Mouse (Mus musculus): ENCODE measurements around the gene Susd1. TPM values are rescaled to one million over a fixed set of nuclear protein-coding genes. Genes with fewer than 3 reads are reported as not detected.
A peak's percentile ranks its signal among the peaks of the same experiment; 100 is the strongest.

Susd1 gene
- polyA plus RNA-seq, 1 experiment from 2014 or later = 0.84 TPM

GRCm38 (mm10) chr4:59457091-59457490 lies 18.7 kb upstream of the Susd1 start:
- H3K9ac ChIP-seq (replicated peaks; ENCODE audit: low read length) = no peak overlapping the region
- no peaks in the 10 kb centered on the region for H3K27me3 ChIP-seq (ENCODE audit: control insufficient read depth, insufficient read depth, low read length)
- no peak overlapping the region for H3K27ac ChIP-seq (replicated peaks; ENCODE audit: low read depth, low read length)
- ATAC-seq (replicated peaks; ENCODE audit: insufficient number of reproducible peaks, low FRiP score, low TSS enrichment, low read depth) = no peak
- WGBS = 88% methylated on average over 5 of the region's 5 CpGs
- DNase-seq (ENCODE audit: low spot score) = no peak
- H3K4me1 ChIP-seq (ENCODE audit: control insufficient read depth, insufficient read depth, low read length) = no peaks in the 10 kb centered on the region
- H3K9me3 ChIP-seq (replicated peaks; ENCODE audit: control insufficient read depth, low read length) = no peaks in the 10 kb centered on the region
- no peak overlapping the region for H3K4me2 ChIP-seq (ENCODE audit: low read depth, low read length)
- no peaks in the 10 kb centered on the region for H3K36me3 ChIP-seq (replicated peaks; ENCODE audit: control insufficient read depth, insufficient read depth, low read depth, low read length)
- no peak overlapping the region for H3K4me3 ChIP-seq (ENCODE audit: low read depth, low read length)

DNA sequence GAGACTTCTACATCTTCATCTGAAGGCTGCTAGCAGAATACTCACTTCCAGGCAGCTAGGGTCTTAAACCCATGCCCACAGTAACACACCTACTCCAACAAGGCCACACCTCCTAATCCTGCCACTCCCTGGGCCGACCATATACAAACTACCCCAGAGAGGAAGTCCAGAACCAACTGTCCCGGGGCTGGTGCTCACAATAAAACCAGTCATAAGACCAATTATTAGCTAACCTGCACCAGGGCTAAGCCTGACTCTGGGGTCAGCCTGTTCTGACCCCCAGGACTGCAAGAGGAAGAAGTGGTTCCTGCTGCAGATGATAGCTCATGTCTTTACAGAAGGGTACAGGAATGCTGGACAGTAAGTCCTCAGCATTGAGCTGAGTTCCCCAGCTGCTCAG lies 17.0 kb upstream of the Susd1 start:
- no peaks in the 10 kb centered on the region for H3K9me3 ChIP-seq (replicated peaks; ENCODE audit: control insufficient read depth, low read length)
- 40% methylated on average over 2 of the region's 2 CpGs for WGBS

GRCm38 (mm10) chr4:59454046-59454445 lies 15.6 kb upstream of the Susd1 start:
- 62% methylated on average over 3 of the region's 3 CpGs for WGBS
- no peak for DNase-seq (ENCODE audit: low spot score)
- no peak overlapping the region for H3K4me3 ChIP-seq (ENCODE audit: low read depth, low read length)
- H3K27me3 ChIP-seq (ENCODE audit: control insufficient read depth, insufficient read depth, low read length) = no peaks in the 10 kb centered on the region
- H3K27ac ChIP-seq (replicated peaks; ENCODE audit: low read depth, low read length) = no peak overlapping the region
- no peaks in the 10 kb centered on the region for H3K9me3 ChIP-seq (replicated peaks; ENCODE audit: control insufficient read depth, low read length)
- no peaks in the 10 kb centered on the region for H3K36me3 ChIP-seq (replicated peaks; ENCODE audit: control insufficient read depth, insufficient read depth, low read depth, low read length)
- H3K4me1 ChIP-seq (ENCODE audit: control insufficient read depth, insufficient read depth, low read length) = no peaks in the 10 kb centered on the region
- H3K9ac ChIP-seq (replicated peaks; ENCODE audit: low read length) = no peak overlapping the region
- H3K4me2 ChIP-seq (ENCODE audit: low read depth, low read length) = no peak overlapping the region
- no peak for ATAC-seq (replicated peaks; ENCODE audit: insufficient number of reproducible peaks, low FRiP score, low TSS enrichment, low read depth)

More for the DNA sequence above, 17.0 kb upstream of the Susd1 start:
- H3K27me3 ChIP-seq (ENCODE audit: control insufficient read depth, insufficient read depth, low read length) = no peaks in the 10 kb centered on the region
- H3K4me3 ChIP-seq (ENCODE audit: low read depth, low read length) = no peak overlapping the region
- ATAC-seq (replicated peaks; ENCODE audit: insufficient number of reproducible peaks, low FRiP score, low TSS enrichment, low read depth) = no peak
- H3K4me2 ChIP-seq (ENCODE audit: low read depth, low read length) = no peak overlapping the region
- no peak for DNase-seq (ENCODE audit: low spot score)
- no peak overlapping the region for H3K9ac ChIP-seq (replicated peaks; ENCODE audit: low read length)
- H3K36me3 ChIP-seq (replicated peaks; ENCODE audit: control insufficient read depth, insufficient read depth, low read depth, low read length) = no peaks in the 10 kb centered on the region
- no peak overlapping the region for H3K27ac ChIP-seq (replicated peaks; ENCODE audit: low read depth, low read length)
- no peaks in the 10 kb centered on the region for H3K4me1 ChIP-seq (ENCODE audit: control insufficient read depth, insufficient read depth, low read length)

DNA sequence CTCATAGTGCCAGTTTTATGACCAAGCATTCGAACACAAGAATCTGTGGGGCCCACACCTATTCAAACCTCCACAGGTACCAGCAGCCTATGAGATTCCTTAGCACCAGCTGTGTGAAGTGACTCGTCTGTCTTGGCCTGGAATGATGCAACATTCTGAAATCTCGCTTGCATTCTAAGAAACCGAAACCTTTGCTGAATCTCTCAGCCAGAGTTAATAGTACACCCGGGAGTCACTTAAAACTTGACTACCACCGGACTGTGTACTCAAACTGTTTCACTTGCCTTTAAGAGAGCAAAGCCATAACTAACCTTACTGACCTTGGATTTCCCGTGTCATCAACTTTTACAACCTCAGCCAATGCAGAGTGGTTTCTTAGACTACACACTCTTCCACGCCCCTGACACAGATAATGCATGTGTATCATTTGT lies 14.1 kb upstream of the Susd1 start:
- 80% methylated on average over 8 of the region's 8 CpGs for WGBS
- no peak for DNase-seq (ENCODE audit: low spot score)
- Histone ChIP-seq H3K4me1 (ENCODE audit: control insufficient read depth, insufficient read depth, low read length) (no peaks in the 10 kb centered on the region), H3K9ac (replicated peaks; ENCODE audit: low read length) (no peak overlapping the region), H3K4me2 (ENCODE audit: low read depth, low read length) (no peak overlapping the region), H3K36me3 (replicated peaks; ENCODE audit: control insufficient read depth, insufficient read depth, low read depth, low read length) (no peaks in the 10 kb centered on the region), H3K4me3 (ENCODE audit: low read depth, low read length) (no peak overlapping the region), H3K27ac (replicated peaks; ENCODE audit: low read depth, low read length) (no peak overlapping the region), H3K27me3 (ENCODE audit: control insufficient read depth, insufficient read depth, low read length) (no peaks in the 10 kb centered on the region), H3K9me3 (replicated peaks; ENCODE audit: control insufficient read depth, low read length) (no peaks in the 10 kb centered on the region)
- ATAC-seq (replicated peaks; ENCODE audit: insufficient number of reproducible peaks, low FRiP score, low TSS enrichment, low read depth) = no peak

DNA sequence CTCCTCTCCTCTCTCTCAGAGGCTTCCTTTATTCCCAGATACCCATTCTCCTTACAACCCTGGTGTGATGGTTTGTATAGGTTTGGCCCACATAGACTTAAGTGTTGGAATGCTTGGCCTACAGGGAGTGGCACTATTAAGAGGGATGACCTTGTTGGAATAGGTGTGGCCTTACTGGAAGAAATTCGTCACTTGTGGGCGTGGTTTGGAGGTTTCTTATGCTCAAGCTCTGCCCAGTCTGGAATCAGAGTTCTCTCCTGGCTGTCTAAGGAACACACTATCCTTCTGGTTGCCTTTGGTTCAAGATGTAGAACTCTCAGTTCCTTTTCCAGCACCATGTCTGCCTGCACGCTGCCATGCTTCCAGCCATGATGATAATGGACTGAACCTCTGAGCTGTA lies 12.5 kb upstream of the Susd1 start:
- no peaks in the 10 kb centered on the region for H3K4me1 ChIP-seq (ENCODE audit: control insufficient read depth, insufficient read depth, low read length)
- 73% methylated on average over 3 of the region's 3 CpGs for WGBS
- no peak overlapping the region for H3K27ac ChIP-seq (replicated peaks; ENCODE audit: low read depth, low read length)
- H3K4me2 ChIP-seq (ENCODE audit: low read depth, low read length) = no peak overlapping the region
- H3K9me3 ChIP-seq (replicated peaks; ENCODE audit: control insufficient read depth, low read length) = no peaks in the 10 kb centered on the region
- H3K36me3 ChIP-seq (replicated peaks; ENCODE audit: control insufficient read depth, insufficient read depth, low read depth, low read length) = no peaks in the 10 kb centered on the region
- H3K4me3 ChIP-seq (ENCODE audit: low read depth, low read length) = no peak overlapping the region
- no peaks in the 10 kb centered on the region for H3K27me3 ChIP-seq (ENCODE audit: control insufficient read depth, insufficient read depth, low read length)
- DNase-seq (ENCODE audit: low spot score) (no peak), ATAC-seq (replicated peaks; ENCODE audit: insufficient number of reproducible peaks, low FRiP score, low TSS enrichment, low read depth) (no peak)
- H3K9ac ChIP-seq (replicated peaks; ENCODE audit: low read length) = no peak overlapping the region

GRCm38 (mm10) chr4:59450234-59450854 lies 11.9 kb upstream of the Susd1 start:
- H3K4me1 ChIP-seq (ENCODE audit: control insufficient read depth, insufficient read depth, low read length) = no peaks in the 10 kb centered on the region
- 85% methylated on average over 6 of the region's 6 CpGs for WGBS

DNA sequence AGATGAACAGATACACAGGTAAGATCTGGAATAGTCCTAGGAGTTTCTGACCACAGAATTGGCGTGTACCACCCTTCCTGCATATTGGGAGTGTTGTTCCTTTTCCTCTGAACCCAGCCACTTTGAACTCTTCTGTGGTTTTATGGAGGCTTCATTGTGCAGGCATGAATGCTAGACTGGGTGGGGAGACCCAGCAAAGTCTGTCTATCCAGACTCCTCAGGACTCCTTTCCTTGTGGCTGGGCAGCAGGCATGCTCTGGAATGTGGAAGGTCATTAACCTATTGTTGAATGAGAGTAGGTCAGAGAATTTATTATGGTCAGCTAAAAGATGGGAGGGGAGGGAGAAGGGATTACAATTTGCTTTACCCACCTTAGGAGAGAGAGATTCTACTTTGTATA lies 8.9 kb upstream of the Susd1 start:
- whole genome bisulfite sequencing = 82% methylated on average over 1 of the region's 1 CpGs
- ATAC-seq (replicated peaks; ENCODE audit: insufficient number of reproducible peaks, low FRiP score, low TSS enrichment, low read depth) = no peak
- H3K27ac ChIP-seq (replicated peaks; ENCODE audit: low read depth, low read length) = no peak overlapping the region
- no peaks in the 10 kb centered on the region for H3K9me3 ChIP-seq (replicated peaks; ENCODE audit: control insufficient read depth, low read length)
- DNase-seq (ENCODE audit: low spot score) = no peak
- no peaks in the 10 kb centered on the region for H3K4me1 ChIP-seq (ENCODE audit: control insufficient read depth, insufficient read depth, low read length)
- no peaks in the 10 kb centered on the region for H3K27me3 ChIP-seq (ENCODE audit: control insufficient read depth, insufficient read depth, low read length)
- H3K36me3 ChIP-seq (replicated peaks; ENCODE audit: control insufficient read depth, insufficient read depth, low read depth, low read length) = no peaks in the 10 kb centered on the region
- H3K9ac ChIP-seq (replicated peaks; ENCODE audit: low read length) = no peak overlapping the region
- H3K4me2 ChIP-seq (ENCODE audit: low read depth, low read length) = no peak overlapping the region
- H3K4me3 ChIP-seq (ENCODE audit: low read depth, low read length) = no peak overlapping the region

More at GRCm38 (mm10) chr4:59450234-59450854, 11.9 kb upstream of the Susd1 start:
- Histone ChIP-seq H3K4me2 (ENCODE audit: low read depth, low read length) (no peak overlapping the region), H3K9ac (replicated peaks; ENCODE audit: low read length) (no peak overlapping the region), H3K27ac (replicated peaks; ENCODE audit: low read depth, low read length) (no peak overlapping the region), H3K27me3 (ENCODE audit: control insufficient read depth, insufficient read depth, low read length) (no peaks in the 10 kb centered on the region), H3K9me3 (replicated peaks; ENCODE audit: control insufficient read depth, low read length) (no peaks in the 10 kb centered on the region), H3K36me3 (replicated peaks; ENCODE audit: control insufficient read depth, insufficient read depth, low read depth, low read length) (no peaks in the 10 kb centered on the region), H3K4me3 (ENCODE audit: low read depth, low read length) (no peak overlapping the region)
- no peak for ATAC-seq (replicated peaks; ENCODE audit: insufficient number of reproducible peaks, low FRiP score, low TSS enrichment, low read depth)
- DNase-seq (ENCODE audit: low spot score) = no peak

GRCm38 (mm10) chr4:59445516-59445915 lies 7.1 kb upstream of the Susd1 start:
- no peak overlapping the region for H3K4me2 ChIP-seq (ENCODE audit: low read depth, low read length)
- WGBS = 67% methylated on average over 6 of the region's 6 CpGs
- DNase-seq (ENCODE audit: low spot score) = peak; percentile 11

More at GRCm38 (mm10) chr4:59445516-59445915, 7.1 kb upstream of the Susd1 start:
- ATAC-seq (replicated peaks; ENCODE audit: insufficient number of reproducible peaks, low FRiP score, low TSS enrichment, low read depth) = no peak
- Histone ChIP-seq H3K4me3 (ENCODE audit: low read depth, low read length) (no peak overlapping the region), H3K9me3 (replicated peaks; ENCODE audit: control insufficient read depth, low read length) (no peaks in the 10 kb centered on the region), H3K27me3 (ENCODE audit: control insufficient read depth, insufficient read depth, low read length) (no peaks in the 10 kb centered on the region), H3K4me1 (ENCODE audit: control insufficient read depth, insufficient read depth, low read length) (no peaks in the 10 kb centered on the region), H3K27ac (replicated peaks; ENCODE audit: low read depth, low read length) (no peak overlapping the region), H3K36me3 (replicated peaks; ENCODE audit: control insufficient read depth, insufficient read depth, low read depth, low read length) (no peaks in the 10 kb centered on the region), H3K9ac (replicated peaks; ENCODE audit: low read length) (no peak overlapping the region)

Measured in embryonic facial prominence, embryonic 11.5 days (tissue).